Mouse (Mus musculus) adrenal gland (tissue): ENCODE measurements around the gene Exoc3l.
"Not testable (repeated sequence)": the region's sequence is repeated elsewhere in the genome, so short reads cannot be mapped to it uniquely, and the experiment has no call there.

Source experiments
- intact Hi-C: fragments of 180-260 bp; cut with DNase I; formaldehyde crosslinking; loops from one replicate; pipeline ENCODE4 v1.15.1; 2025

Exoc3l gene

GRCm38 (mm10) chr8:105293405-105293804 lies 2.5 kb downstream of the Exoc3l start:
- intact Hi-C loops, result no loop called here

DNA sequence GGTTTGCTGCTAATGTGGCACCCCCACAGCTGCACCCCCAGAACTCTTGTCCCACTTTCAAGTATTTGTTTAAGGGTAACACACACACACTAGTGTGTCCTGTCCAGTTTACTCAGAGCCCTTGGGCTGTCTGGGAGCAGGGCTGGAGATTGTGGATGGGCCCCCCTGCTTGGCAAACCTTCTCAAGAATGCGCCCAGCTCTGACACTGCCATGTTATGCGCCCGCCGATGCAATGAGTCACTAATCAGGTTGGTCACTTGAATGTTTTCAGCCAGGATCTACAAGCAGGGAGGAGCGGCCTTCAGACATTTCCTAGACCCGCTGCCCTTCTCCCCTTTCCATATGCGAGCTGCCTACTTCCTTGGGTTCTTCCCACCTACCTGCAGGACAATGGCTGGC lies 3.4 kb downstream of the Exoc3l start:
- intact Hi-C loops, result no loop called here

GRCm38 (mm10) chr8:105291802-105292201 lies 4.1 kb downstream of the Exoc3l start:
- intact Hi-C loops, result not testable (repeated sequence)

GRCm38 (mm10) chr8:105291364-105291763 lies 4.5 kb downstream of the Exoc3l start:
- intact Hi-C loops, result not testable (repeated sequence)

DNA sequence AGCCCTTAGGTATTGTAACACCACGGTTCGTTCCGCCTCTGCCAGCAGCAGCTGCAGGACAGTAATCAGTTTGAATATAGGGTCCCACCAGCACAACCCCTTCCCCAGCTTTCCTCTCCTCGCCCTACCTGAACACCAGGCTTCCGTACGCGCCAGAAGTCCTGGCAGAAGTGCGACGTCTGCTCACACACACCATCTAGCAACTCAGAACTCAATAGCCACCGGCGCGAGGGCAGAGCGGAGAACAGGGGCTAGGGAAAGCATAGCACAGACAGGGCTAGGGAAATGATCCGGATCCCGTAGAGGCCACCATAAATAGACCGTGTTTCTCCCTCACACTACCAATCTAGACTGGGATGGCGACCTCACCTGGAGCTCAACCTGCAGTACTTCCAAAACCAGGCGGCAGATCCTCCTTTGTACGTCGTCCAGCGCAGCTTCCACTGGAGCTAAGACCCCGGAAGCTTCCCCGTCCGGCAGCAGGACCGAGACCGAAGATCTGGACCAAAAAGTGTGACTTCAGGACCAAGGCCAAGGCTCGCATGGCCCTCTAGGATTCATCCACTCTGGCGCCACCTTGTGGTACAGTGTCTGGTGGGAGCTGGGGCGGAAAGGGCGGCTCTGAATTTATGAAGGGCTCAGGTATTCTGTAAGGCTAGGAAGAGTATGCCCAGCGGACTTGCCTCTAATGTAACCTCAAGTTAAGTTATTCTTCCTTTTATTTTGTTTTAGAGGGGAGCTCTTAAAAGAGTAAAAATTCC lies 5.2 kb downstream of the Exoc3l start:
- intact Hi-C loops, result no loop called here

DNA sequence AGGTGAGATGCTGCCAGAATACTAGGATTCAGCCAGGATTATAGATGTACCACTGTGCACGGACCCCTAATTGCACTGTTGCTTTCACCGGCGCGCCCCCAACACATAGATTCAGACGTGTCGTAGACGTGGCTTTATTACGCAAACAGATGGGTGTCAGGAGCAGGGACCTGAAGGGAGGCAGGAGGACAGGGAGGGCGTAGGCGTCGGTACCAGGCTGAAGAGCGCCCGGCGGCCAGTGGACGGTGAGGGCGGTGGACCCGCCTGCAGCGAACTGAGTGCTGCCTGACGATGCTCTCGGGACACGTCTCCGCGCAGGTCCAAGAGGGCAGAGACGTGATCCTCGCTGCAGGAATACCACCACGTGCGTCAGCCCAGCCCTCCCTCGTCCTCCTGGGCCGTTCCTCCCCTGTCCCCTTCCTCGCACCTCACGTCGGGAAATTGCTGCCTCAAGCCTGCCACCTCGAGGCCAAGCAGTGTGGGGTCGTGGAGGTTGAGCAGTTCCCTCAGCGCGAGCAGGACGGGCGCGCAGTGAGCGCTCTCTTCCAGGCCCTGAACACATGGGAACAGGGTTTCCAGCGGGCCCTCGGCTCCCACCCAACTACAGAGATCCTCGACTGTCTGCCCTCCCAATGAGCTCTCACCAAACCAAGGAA lies 6.0 kb downstream of the Exoc3l start, which contains the start of gene 4931428F04Rik:
4931428F04Rik (minus strand) TSS at position 60 of the 656 bp plus-strand sequence.
- intact Hi-C loops, result no loop called here

GRCm38 (mm10) chr8:105288958-105289732 lies 6.8 kb downstream of the Exoc3l start:
- intact Hi-C loops, result no loop called here

DNA sequence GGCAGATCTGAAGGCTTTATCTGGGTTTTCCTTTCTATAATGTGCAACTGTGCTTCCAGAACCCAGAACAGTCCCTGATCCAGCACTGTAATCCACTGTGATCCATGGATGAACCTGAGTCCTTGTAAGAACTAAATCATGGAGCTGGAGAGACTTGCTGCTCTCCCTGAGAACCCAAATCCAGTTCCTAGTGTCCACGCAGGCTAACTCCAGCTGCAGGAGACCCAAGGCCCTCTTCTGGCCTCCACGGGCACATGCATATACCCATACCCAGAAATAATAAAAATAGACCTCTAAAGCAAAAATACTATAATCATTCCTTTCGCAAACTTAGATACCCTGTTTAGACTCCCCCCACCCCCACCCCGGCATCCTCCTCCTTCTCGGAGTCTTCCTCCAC lies 7.7 kb downstream of the Exoc3l start:
- intact Hi-C loops, result no loop called here

DNA sequence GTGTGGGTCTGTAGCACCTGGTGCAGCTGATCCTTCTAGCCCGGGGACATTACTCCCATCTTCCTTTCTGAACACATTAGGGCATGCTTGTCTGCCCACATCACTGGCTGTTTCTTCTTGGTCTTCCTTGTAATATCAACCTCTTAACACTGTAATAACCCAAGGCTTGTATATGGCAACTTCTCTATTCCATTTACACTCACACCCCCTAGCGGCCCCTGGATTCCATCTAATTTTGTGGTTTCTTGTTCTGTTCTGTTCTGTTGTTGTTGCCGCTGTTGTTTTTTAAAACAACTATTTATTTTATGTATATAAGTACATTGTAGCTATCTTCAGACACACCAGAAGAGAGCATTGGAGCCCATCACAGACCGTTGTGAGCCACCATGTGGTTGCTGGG lies 9.0 kb downstream of the Exoc3l start:
- intact Hi-C loops, result no loop called here

DNA sequence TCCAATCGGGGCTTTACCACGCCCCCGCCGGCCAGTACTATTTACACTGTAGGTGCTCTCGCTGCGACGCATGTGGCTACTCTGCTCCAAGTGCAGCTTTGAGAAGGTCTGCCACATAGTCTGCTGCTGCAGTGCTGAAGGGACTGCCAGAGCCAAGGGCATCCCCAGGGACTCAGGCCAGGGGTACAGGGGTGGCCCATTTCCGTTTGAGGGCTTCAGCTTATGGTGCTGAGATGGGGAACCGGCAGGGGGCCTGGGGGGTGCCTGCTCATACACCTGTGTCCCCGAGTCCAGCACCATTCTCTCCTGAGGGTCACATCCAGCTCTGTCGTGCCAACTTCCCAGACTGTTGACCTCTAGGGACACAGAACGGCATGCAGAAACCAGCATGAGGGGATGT lies 10.4 kb downstream of the Exoc3l start:
- intact Hi-C loops, result no loop called here

DNA sequence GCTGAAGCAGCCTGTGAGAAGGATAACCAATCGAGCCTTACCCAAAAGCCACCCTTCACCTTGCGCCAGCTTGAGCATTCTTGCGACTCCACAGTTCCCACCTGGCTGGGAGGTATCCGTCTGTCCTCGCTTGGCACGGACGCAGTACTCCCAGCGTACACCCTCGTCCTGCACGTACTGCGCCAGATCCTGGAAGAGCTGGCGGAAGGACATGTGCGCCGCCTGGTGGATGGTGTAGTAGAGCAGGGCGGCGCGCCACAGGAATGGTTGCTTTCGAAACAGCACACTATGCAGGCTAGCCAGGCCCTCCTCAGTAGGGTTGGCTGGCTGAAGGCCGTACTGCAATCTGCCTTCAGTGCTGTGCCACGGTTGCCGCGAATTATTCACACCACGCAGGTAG lies 12.8 kb downstream of the Exoc3l start:
- intact Hi-C loops, result no loop called here

DNA sequence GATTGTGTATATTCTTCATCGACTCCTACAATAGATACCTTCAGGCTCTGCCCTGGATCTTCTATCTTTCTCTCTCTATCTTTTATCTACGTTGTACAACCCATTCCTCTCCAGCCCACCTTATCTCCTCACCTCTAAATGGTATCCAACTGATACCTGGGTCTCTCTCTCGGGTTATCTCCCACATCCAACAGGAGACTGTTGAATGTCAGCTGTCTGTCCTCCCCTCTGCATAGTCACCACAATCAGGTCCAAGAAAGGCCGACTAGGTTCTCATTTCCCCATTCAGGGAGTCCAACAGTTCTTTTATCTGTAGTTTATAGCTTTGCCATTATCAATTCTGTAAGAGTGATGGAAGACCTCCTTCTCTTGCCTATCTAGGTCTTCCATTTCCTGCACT lies 13.7 kb downstream of the Exoc3l start:
- intact Hi-C loops, result no loop called here

DNA sequence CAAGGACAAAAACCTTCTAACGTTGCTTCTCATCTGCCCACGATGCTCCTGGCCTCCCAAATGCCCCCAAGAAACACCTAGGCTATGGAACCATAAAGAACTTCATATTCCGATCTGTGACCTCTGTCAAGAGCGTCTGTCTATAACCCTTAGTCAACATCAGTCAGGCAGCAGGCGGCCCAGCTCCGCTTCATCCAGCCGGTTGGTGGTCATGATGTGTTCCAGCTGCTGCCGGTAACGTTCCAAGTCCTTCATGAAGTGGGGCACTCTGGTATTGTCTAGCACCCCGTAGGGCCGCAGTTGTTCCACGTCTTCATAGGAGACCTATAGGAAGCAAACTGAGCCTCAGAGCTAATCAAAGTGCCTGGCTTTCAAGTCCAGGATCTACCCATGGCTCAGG lies 14.1 kb downstream of the Exoc3l start:
- intact Hi-C loops, result no loop called here

DNA sequence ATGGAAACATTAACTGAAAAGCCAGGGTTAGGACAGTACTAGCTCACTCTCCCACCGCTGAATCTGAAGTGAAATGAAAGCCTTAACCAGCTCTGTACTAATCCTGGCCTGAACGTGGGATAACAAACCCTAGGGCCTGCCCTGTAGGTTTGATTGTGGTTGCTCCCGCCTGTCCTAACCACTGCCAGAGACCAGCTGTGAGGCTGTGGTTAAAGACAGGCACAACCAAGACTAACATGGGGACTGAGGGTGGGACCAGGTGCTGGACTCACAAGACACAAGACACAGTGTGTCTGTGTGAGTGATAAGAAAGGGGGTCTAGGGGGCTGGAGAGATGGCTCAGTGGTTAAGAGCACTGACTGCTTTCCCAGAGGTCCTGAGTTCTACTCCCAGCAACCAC lies 15.3 kb downstream of the Exoc3l start:
- intact Hi-C loops, result no loop called here

- intact Hi-C loops, result no loop called here
These were observed 17.0 kb downstream of the Exoc3l start for GRCm38 (mm10) chr8:105278911-105279334.

GRCm38 (mm10) chr8:105276292-105277120 lies 19.4 kb downstream of the Exoc3l start:
- intact Hi-C loops, result no loop called here

DNA sequence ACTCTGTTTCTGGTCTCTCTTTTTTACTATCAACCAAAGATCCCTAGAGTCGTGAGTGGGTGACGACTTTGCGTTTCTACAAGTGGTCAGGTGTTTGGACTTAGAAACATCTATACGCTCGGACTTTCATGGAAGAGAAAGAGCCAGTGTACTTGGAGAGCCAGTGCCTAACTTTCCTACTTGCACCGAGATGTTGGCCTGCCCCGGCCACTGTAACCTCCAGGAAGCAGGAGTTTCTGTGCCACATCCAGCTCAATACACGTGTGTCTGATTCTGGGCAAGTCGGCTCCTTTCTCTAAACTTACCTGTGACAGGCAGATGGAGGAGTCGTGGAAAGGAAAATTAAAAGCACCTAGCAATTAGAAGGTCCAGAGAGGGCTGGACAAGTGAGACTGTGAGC lies 20.1 kb downstream of the Exoc3l start, which contains the start of gene Nol3:
Nol3 (plus strand) TSS at position 301 of the 400 bp plus-strand sequence.
- intact Hi-C loops, result no loop called here

DNA sequence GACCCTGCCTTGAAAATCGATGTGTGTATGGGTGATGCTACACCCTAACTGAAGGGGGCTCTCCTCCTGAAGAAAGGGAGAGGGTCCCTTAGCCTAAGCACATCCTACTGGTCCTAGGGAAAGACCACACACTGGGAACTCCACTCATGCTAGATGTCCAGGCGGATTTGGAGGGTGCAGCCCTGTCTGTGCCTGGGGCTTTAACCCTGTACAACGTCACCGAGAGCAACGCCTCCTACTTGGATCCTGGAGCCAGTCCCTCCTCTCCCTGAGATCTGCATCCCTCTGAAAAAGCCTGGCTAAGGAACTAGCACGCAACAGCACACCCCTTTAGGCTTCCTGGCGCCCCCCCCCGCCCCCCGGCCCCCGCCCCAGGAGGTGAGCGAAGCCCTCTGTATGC lies 20.5 kb downstream of the Exoc3l start:
- intact Hi-C loops, result no loop called here

DNA sequence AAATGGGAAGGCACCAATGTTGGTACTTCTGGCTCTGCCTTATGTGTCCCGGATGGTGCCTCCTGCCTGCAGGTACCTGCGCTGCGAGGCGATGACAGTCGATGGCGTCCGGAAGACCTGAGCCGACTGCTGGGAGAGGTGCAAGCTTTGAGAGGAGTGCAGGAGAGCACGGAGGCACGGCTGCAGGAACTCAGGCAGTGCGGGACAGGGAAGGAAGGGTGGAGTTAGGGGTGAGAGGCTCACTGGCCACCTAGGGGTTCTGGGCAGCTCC lies 25.1 kb downstream of the Exoc3l start:
- intact Hi-C loops, result no loop called here

- intact Hi-C loops, result no loop called here
These were observed 25.6 kb downstream of the Exoc3l start for GRCm38 (mm10) chr8:105270101-105270915.
